Mouse (Mus musculus) cerebellum, adult 2 months (tissue): ENCODE measurements around the gene Grik1.

ENCODE experiments used
- CTCF ChIP-seq: fragments of 200-500 bp; IDR thresholded peaks from 2 replicates; pipeline ENCODE4 v1.5.1; 2011; ENCODE audit warnings: low read depth, mild to moderate bottlenecking, control low read depth, low read length, moderate library complexity, borderline replicate concordance; ENCODE audit not compliant: insufficient read depth
- POLR2A ChIP-seq: fragments of 200-500 bp; IDR thresholded peaks from 2 replicates; pipeline ENCODE4 v1.6.1; 2011; ENCODE audit warnings: low read length, control low read depth, borderline replicate concordance; ENCODE audit not compliant: insufficient read depth

GRCm38 (mm10) chr16:88060936-88061335 is 229.1 kb downstream of the Grik1 start:
- TF ChIP-seq CTCF: no peak
- TF ChIP-seq POLR2A: no peak
